Mouse (Mus musculus): ENCODE data around the gene Opn1sw. TPM values are rescaled to one million over a fixed set of nuclear protein-coding genes. Genes with fewer than 3 reads are reported as not detected.

Opn1sw gene
- total and polyA plus RNA-seq, 3 experiments, result 0.27 TPM; not detected in 2

DNA sequence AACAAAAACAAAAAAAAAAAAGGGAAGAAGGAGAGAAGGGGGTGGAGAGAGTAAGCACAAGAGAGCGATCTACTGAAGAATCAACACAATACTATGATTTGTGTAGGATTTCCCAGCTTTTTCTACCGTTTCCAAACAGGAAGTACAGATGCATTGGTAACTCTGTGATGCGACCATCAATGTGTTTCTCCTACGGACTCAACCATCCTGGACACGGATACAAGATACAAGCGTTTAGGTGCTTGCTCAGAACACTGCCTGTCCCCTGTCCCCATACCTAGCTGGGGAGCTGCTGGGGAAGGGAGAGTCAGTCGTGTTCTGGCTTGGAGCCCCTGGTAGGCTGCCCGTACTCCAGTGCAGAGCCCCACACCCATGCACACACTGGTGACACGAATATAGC lies 1.2 kb upstream of the Opn1sw start:
- DNase-seq (ENCODE audit: low spot score) (no peak), ATAC-seq (ENCODE audit: extremely low read depth, insufficient number of reproducible peaks, low FRiP score, poor library complexity, severe bottlenecking) (no peak)
- Histone ChIP-seq H3K9me3 (replicated peaks) (no peaks in the 10 kb centered on the region), H3K27me3 (ENCODE audit: insufficient read depth, low read length) (peaks cover 38% of the 10 kb centered on the region), H3K4me3 (ENCODE audit: low read depth, low read length) (no peak overlapping the region), H3K36me3 (replicated peaks) (no peaks in the 10 kb centered on the region), H3K4me1 (ENCODE audit: insufficient read depth, low read depth, low read length) (peaks cover 14% of the 10 kb centered on the region)
- TF ChIP-seq POLR2AphosphoS5 (IDR thresholded peaks at IDR 0.05; ENCODE audit: insufficient replicate concordance, low read depth, low read length), result no peak
- TF ChIP-seq GATA2 (IDR thresholded peaks at IDR 0.05; ENCODE audit: borderline replicate concordance, low read depth, low read length), result no peak
- no peak for TF ChIP-seq TAL1 (conservative IDR thresholded peaks at IDR 0.05; ENCODE audit: low read depth, low read length)
- TF ChIP-seq GATA1 (IDR thresholded peaks at IDR 0.05; ENCODE audit: borderline replicate concordance, low read length), result no peak

DNA sequence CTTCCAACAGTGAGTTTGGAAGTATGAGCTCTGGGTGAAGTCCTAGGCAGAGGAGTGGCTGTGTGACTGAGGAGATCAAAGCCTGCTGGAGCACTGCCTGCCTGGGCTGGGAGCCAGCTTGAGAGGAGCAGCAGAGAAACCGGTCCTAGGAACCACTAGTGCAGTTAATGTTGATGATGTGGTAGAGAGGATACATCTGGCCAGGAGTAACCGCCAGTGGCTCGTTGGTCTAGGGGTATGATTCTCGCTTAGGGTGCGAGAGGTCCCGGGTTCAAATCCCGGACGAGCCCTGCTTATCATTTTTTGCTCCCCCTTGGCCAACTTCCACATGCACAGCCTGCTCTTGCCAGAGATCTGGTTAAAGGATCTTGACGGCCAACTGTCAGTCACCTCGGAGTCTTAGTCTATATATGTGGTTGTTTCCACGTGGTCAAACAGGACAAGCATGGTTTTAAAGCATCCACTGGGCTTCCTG lies 375 bp upstream of the Opn1sw start:
- Histone ChIP-seq H3K4me3 (ENCODE audit: low read depth, low read length) (no peak overlapping the region), H3K27me3 (ENCODE audit: insufficient read depth, low read length) (peaks cover 33% of the 10 kb centered on the region), H3K4me1 (ENCODE audit: insufficient read depth, low read depth, low read length) (peaks cover 20% of the 10 kb centered on the region), H3K9me3 (replicated peaks) (no peaks in the 10 kb centered on the region), H3K36me3 (replicated peaks) (no peaks in the 10 kb centered on the region)
- ATAC-seq (ENCODE audit: extremely low read depth, insufficient number of reproducible peaks, low FRiP score, poor library complexity, severe bottlenecking), result no peak
- no peak for DNase-seq (ENCODE audit: low spot score)
- TF ChIP-seq CTCF (IDR thresholded peaks at IDR 0.05; ENCODE audit: low read depth, low read length) (no peak), GATA2 (IDR thresholded peaks at IDR 0.05; ENCODE audit: borderline replicate concordance, low read depth, low read length) (no peak), GATA1 (IDR thresholded peaks at IDR 0.05; ENCODE audit: borderline replicate concordance, low read length) (no peak), POLR2AphosphoS5 (IDR thresholded peaks at IDR 0.05; ENCODE audit: insufficient replicate concordance, low read depth, low read length) (no peak), TAL1 (conservative IDR thresholded peaks at IDR 0.05; ENCODE audit: low read depth, low read length) (no peak)

DNA sequence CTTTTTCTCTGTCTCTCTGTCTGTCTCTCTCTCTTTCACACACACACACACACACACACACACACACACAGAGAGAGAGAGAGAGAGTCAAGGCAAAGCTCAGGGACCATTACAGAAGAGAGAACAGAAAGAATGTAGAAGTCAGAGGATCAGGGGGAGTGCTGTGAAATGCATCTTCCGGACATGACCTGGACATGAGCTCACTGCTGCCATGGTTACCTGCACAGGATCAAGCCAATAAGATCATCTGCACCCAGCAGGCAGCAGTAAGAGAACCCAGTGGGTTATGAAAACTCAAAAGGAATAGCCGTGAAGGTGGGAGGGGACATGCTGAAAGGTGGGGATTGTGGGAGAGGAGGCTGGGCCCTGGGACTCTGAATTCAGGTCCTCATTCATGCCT lies 5.8 kb downstream of the Opn1sw start:
- ATAC-seq (ENCODE audit: extremely low read depth, insufficient number of reproducible peaks, low FRiP score, poor library complexity, severe bottlenecking) (no peak), DNase-seq (ENCODE audit: low spot score) (no peak)
- peaks cover 13% of the 10 kb centered on the region for H3K4me1 ChIP-seq (ENCODE audit: insufficient read depth, low read depth, low read length)
- no peak overlapping the region for H3K4me3 ChIP-seq (ENCODE audit: low read depth, low read length)
- H3K36me3 ChIP-seq (replicated peaks), result peaks cover 21% of the 10 kb centered on the region
- H3K27me3 ChIP-seq (ENCODE audit: insufficient read depth, low read length), result peaks cover 20% of the 10 kb centered on the region
- no peaks in the 10 kb centered on the region for H3K9me3 ChIP-seq (replicated peaks)
- TF ChIP-seq TAL1 (conservative IDR thresholded peaks at IDR 0.05; ENCODE audit: low read depth, low read length) (no peak), GATA2 (IDR thresholded peaks at IDR 0.05; ENCODE audit: borderline replicate concordance, low read depth, low read length) (no peak)

DNA sequence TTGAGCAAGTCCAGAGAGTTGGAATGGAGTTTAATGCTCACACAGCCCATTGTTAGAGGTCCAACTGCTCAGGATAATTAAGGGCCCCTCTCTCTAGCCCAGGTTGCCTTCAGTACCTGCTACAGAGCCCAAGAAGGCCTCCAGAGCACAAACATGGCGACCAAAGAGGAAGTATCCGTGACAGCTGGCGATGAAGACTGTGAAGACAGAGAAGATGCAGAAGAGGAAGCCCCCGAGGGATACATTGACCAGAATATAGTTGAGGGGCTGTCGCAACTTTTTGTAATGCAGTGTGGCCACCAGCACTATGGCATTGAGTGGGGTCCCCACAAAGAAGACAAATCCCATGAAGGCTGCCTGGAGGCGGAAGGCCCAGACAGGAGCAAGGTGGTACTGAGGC lies 8.3 kb downstream of the Opn1sw start:
- Histone ChIP-seq H3K4me3 (ENCODE audit: low read depth, low read length) (no peak overlapping the region), H3K36me3 (replicated peaks) (peaks cover 45% of the 10 kb centered on the region), H3K27me3 (ENCODE audit: insufficient read depth, low read length) (peaks cover 11% of the 10 kb centered on the region), H3K9me3 (replicated peaks) (no peaks in the 10 kb centered on the region), H3K4me1 (ENCODE audit: insufficient read depth, low read depth, low read length) (peaks cover 13% of the 10 kb centered on the region)
- TF ChIP-seq TAL1 (conservative IDR thresholded peaks at IDR 0.05; ENCODE audit: low read depth, low read length) (no peak), CTCF (IDR thresholded peaks at IDR 0.05; ENCODE audit: low read depth, low read length) (no peak), POLR2AphosphoS5 (IDR thresholded peaks at IDR 0.05; ENCODE audit: insufficient replicate concordance, low read depth, low read length) (no peak), GATA1 (IDR thresholded peaks at IDR 0.05; ENCODE audit: borderline replicate concordance, low read length) (no peak), GATA2 (IDR thresholded peaks at IDR 0.05; ENCODE audit: borderline replicate concordance, low read depth, low read length) (no peak)
- DNase-seq (ENCODE audit: low spot score) (no peak), ATAC-seq (ENCODE audit: extremely low read depth, insufficient number of reproducible peaks, low FRiP score, poor library complexity, severe bottlenecking) (no peak)

DNA sequence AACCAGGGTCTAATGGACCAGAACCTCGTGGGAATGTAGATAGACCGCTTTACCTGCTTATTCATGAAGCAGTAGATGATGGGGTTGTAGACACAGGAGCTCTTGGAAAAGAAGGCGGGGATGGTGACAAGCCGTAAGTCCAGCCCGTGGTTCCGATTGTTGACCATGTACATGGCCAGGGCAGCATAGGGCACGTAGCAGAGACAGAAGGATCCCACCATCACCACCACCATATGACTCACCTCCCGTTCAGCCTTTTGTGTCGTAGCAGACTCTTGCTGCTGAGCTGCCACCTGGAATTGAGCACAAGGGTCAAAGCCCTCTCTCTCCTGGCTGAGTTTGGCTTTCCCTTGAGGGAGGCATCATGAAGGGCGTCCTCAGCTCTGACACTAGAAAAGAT lies 9.6 kb downstream of the Opn1sw start:
- no peak overlapping the region for H3K4me3 ChIP-seq (ENCODE audit: low read depth, low read length)
- no peaks in the 10 kb centered on the region for H3K9me3 ChIP-seq (replicated peaks)
- peaks cover 5% of the 10 kb centered on the region for H3K4me1 ChIP-seq (ENCODE audit: insufficient read depth, low read depth, low read length)
- TF ChIP-seq CTCF (IDR thresholded peaks at IDR 0.05; ENCODE audit: low read depth, low read length), result no peak
- TF ChIP-seq POLR2AphosphoS5 (IDR thresholded peaks at IDR 0.05; ENCODE audit: insufficient replicate concordance, low read depth, low read length), result no peak
- TF ChIP-seq TAL1 (conservative IDR thresholded peaks at IDR 0.05; ENCODE audit: low read depth, low read length), result no peak
- peaks cover 57% of the 10 kb centered on the region for H3K36me3 ChIP-seq (replicated peaks)
- H3K27me3 ChIP-seq (ENCODE audit: insufficient read depth, low read length), result peaks cover 6% of the 10 kb centered on the region
- ATAC-seq (ENCODE audit: extremely low read depth, insufficient number of reproducible peaks, low FRiP score, poor library complexity, severe bottlenecking) (no peak), DNase-seq (ENCODE audit: low spot score) (no peak)

DNA sequence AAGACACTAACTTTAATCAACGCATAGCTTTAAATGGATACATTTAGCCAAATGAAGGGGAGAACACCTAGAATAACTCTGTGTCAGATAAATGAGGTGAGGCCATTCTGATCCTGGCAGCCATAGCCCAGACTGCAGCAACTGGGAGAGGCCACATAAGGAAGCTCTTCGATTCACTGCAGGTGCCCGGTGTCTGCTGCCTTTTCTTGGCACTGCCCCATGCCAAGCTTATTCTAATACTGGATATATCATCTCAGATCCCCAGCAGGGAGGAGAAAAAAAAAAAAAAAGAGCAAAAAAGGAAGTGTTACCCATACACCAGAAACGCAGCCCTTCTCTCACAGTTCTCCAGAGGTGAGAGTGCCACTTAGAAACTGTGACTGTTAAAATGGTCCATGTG lies 10.9 kb downstream of the Opn1sw start:
- ATAC-seq (ENCODE audit: extremely low read depth, insufficient number of reproducible peaks, low FRiP score, poor library complexity, severe bottlenecking) (no peak), DNase-seq (ENCODE audit: low spot score) (no peak)
- Histone ChIP-seq H3K27me3 (ENCODE audit: insufficient read depth, low read length) (peaks cover under 1% of the 10 kb centered on the region; the same call in 1 of the 2 replicates), H3K9me3 (replicated peaks) (no peaks in the 10 kb centered on the region), H3K36me3 (replicated peaks) (peaks cover 70% of the 10 kb centered on the region), H3K4me1 (ENCODE audit: insufficient read depth, low read depth, low read length) (peaks cover under 1% of the 10 kb centered on the region; the same call in 1 of the 2 replicates), H3K4me3 (ENCODE audit: low read depth, low read length) (no peak overlapping the region)
- TF ChIP-seq GATA1 (IDR thresholded peaks at IDR 0.05; ENCODE audit: borderline replicate concordance, low read length) (no peak), TAL1 (conservative IDR thresholded peaks at IDR 0.05; ENCODE audit: low read depth, low read length) (no peak), CTCF (IDR thresholded peaks at IDR 0.05; ENCODE audit: low read depth, low read length) (no peak), POLR2AphosphoS5 (IDR thresholded peaks at IDR 0.05; ENCODE audit: insufficient replicate concordance, low read depth, low read length) (no peak), GATA2 (IDR thresholded peaks at IDR 0.05; ENCODE audit: borderline replicate concordance, low read depth, low read length) (no peak)

DNA sequence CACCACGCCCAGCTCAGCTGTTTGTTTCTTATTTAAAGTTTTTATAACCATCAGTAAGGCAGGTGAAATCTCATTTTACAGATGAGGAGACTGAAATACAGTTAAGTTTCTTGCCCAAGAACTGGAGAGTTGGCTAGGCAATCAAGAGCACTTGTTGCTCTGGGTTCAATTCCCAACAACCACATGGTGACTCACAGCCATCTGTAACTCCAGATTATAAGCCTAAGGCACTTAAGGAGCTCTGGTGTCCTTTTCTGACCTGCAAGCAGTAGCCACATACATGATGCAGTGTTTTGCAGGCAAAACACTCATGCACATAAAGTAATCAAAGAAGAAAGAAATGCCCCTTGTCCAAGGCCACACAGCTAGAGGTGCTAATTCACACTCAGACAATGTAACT lies 23.0 kb downstream of the Opn1sw start:
- no peaks in the 10 kb centered on the region for H3K27me3 ChIP-seq (ENCODE audit: insufficient read depth, low read length)
- no peak for ATAC-seq (ENCODE audit: extremely low read depth, insufficient number of reproducible peaks, low FRiP score, poor library complexity, severe bottlenecking)

More for the DNA sequence above, 23.0 kb downstream of the Opn1sw start:
- no peaks in the 10 kb centered on the region for H3K9me3 ChIP-seq (replicated peaks)
- TF ChIP-seq POLR2AphosphoS5 (IDR thresholded peaks at IDR 0.05; ENCODE audit: insufficient replicate concordance, low read depth, low read length), result no peak
- DNase-seq (ENCODE audit: low spot score), result no peak
- no peak overlapping the region for H3K4me3 ChIP-seq (ENCODE audit: low read depth, low read length)
- peaks cover 76% of the 10 kb centered on the region for H3K36me3 ChIP-seq (replicated peaks)
- H3K4me1 ChIP-seq (ENCODE audit: insufficient read depth, low read depth, low read length), result no peaks in the 10 kb centered on the region
